Mouse (Mus musculus) gastrocnemius, adult 2 months (tissue): ENCODE measurements around the gene Cdk15. TPM values are rescaled to one million over a fixed set of nuclear protein-coding genes. Genes with fewer than 3 reads are reported as not detected.

ENCODE experiments used
- DNase-seq: peaks from one replicate; pipeline ENCODE4 v3.0.0; 2022
- H3K27ac ChIP-seq: fragments of 200-600 bp; 2 replicates; pipeline ENCODE4 v1.8.1; 2022; ENCODE audit warnings: mild to moderate bottlenecking
- H3K4me3 ChIP-seq: fragments of 200-600 bp; 2 replicates; pipeline ENCODE4 v1.8.1; 2022; ENCODE audit warnings: mild to moderate bottlenecking, moderate library complexity
- CTCF ChIP-seq: fragments of 200-600 bp; IDR thresholded peaks from 2 replicates; pipeline ENCODE4 v1.8.1; 2022; ENCODE audit warnings: antibody characterized with exemption, mild to moderate bottlenecking, moderate library complexity
- intact Hi-C: fragments of 180-260 bp; cut with DNase I; formaldehyde crosslinking; loops from one replicate; pipeline ENCODE4 v1.15.1; 2025
- total RNA-seq, 2 experiments: library from RNA; stranded (reverse); gene quantifications; 2 replicates each; pipeline ENCODE4 v1.2.3; 2021

Gene Cdk15
- total RNA-seq, 2 experiments from 2014 or later = 0.14 TPM; not detected in 1

DNA sequence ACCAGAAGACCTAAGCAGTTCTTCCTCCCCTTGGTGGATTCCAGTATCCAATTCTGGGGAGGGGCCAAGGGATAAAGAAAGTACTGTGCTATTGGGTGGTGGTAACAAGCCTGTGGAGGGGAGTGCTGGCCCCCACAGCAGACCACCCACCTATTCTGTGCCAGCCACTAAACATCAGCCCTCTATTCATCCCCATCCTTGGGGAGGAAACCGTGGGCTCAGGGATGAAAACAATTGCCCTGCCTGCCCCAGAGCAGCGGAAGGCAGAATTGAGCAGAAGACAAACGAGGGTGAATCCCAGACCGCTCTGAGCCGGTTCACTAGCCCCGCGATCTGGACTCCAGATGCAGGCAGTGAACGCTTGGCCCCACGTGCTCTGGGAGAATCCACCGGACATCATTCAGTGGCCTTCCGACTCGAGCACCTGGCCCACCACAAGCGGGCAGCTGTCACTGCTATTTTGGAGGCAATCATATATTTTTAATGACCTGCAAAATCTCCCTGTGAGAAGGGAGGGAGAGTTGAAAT lies 119.4 kb downstream of the Cdk15 start:
- intact Hi-C loops = no loop called here
- H3K27ac ChIP-seq = no peak overlapping the region
- no peak overlapping the region for H3K4me3 ChIP-seq
- TF ChIP-seq CTCF = no peak
- peak; percentile 30 for DNase-seq

- no peak overlapping the region for H3K4me3 ChIP-seq
- TF ChIP-seq CTCF = no peak
- H3K27ac ChIP-seq = no peak overlapping the region
- DNase-seq = no peak
- intact Hi-C loops = no loop called here
Observed at GRCm38 (mm10) chr1:59376557-59376956, 119.9 kb downstream of the Cdk15 start.

- DNase-seq = no peak
- no peak overlapping the region for H3K4me3 ChIP-seq
- no peak overlapping the region for H3K27ac ChIP-seq
- TF ChIP-seq CTCF = no peak
- intact Hi-C loops = no loop called here
Observed at GRCm38 (mm10) chr1:59377312-59377711, 120.6 kb downstream of the Cdk15 start.

- DNase-seq = peak; percentile 43
- TF ChIP-seq CTCF = no peak
- no peak overlapping the region for H3K4me3 ChIP-seq
- no peak overlapping the region for H3K27ac ChIP-seq
- intact Hi-C loops = no loop called here
Observed at GRCm38 (mm10) chr1:59380926-59381325, 124.2 kb downstream of the Cdk15 start.

DNA sequence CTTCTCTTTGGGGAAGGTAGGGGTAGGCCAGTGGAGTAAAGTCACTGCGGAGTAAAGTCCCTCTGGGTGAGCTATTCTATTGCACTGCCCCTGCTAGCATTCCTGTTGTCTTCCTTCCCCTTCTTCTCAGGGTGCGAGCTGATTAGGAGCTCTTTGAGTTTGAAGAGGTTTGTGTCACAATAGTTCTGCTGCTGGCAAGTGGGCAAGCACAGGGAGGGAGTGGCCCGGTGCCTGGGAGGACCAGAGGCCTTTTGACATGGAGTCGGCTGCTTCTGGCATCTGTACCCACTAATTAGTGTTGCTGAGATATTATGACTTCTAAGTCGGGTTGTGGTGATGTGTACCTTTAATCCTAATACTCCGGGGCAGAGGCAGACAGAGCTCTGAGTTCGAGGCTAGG lies 124.8 kb downstream of the Cdk15 start:
- Histone ChIP-seq H3K4me3 (no peak overlapping the region), H3K27ac (no peak overlapping the region)
- no peak for DNase-seq
- intact Hi-C loops = no loop called here
- TF ChIP-seq CTCF = no peak

- intact Hi-C loops = no loop called here
- TF ChIP-seq CTCF = no peak
- H3K27ac ChIP-seq = no peak overlapping the region
- DNase-seq = no peak
- H3K4me3 ChIP-seq = no peak overlapping the region
Observed at GRCm38 (mm10) chr1:59382516-59382915, 125.8 kb downstream of the Cdk15 start.

GRCm38 (mm10) chr1:59383049-59383610 lies 126.4 kb downstream of the Cdk15 start:
- peak; percentile 22 for DNase-seq
- intact Hi-C loops = no loop called here
- Histone ChIP-seq H3K4me3 (no peak overlapping the region), H3K27ac (0 out of 2 replicates have a peak overlapping the region, but pooled peaks have one; percentile 13)
- no peak for TF ChIP-seq CTCF

DNA sequence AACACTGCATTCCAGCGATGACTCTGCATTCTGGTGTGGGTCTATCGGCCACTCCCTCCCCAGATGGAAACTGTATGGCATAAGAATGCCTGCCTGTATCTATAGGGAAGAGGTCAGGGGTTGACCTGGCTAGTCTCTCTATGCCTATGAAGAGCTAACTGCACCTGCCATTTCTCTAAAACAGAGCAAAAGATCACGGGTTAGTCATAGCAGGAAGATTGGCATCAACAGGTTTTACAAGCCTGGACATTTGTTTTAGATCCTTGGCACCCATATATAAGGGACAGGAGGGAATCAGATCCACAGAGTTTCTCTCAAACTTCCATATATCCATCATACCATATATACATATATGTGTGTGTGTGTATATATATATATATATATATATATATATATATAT lies 127.7 kb downstream of the Cdk15 start:
- no peak for TF ChIP-seq CTCF
- no peak overlapping the region for H3K27ac ChIP-seq
- no peak for DNase-seq
- intact Hi-C loops = no loop called here
- H3K4me3 ChIP-seq = no peak overlapping the region

GRCm38 (mm10) chr1:59385641-59386040 lies 128.9 kb downstream of the Cdk15 start:
- no peak for DNase-seq
- intact Hi-C loops = no loop called here
- no peak overlapping the region for H3K27ac ChIP-seq
- H3K4me3 ChIP-seq = no peak overlapping the region
- no peak for TF ChIP-seq CTCF

- DNase-seq = no peak
- intact Hi-C loops = no loop called here
Observed at GRCm38 (mm10) chr1:59387542-59388314, 131.0 kb downstream of the Cdk15 start.

GRCm38 (mm10) chr1:59389181-59389580 lies 132.5 kb downstream of the Cdk15 start:
- intact Hi-C loops = no loop called here
- no peak overlapping the region for H3K27ac ChIP-seq
- no peak for TF ChIP-seq CTCF
- H3K4me3 ChIP-seq = no peak overlapping the region
- DNase-seq = no peak

More at GRCm38 (mm10) chr1:59387542-59388314, 131.0 kb downstream of the Cdk15 start:
- Histone ChIP-seq H3K4me3 (no peak overlapping the region), H3K27ac (no peak overlapping the region)
- TF ChIP-seq CTCF = no peak

DNA sequence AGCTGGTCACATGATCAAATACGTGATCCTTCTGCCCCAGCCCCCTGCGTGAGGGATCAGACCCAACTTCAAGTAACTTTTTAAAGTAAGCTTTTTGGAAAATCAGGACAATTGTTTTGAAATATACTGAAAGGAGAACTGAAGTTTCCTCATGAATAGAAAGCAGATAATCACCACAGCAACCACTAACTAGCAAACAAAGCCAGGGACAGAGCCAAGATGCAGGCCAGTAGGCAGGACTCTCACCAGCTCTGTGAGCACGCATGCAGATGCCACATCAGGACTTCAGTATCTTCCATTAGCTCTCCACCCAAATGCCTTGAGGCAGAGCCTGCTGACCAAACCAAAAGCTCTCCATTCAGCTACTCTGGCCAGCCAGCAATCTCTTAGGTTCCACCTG lies 135.0 kb downstream of the Cdk15 start:
- DNase-seq = no peak
- no peak for TF ChIP-seq CTCF
- Histone ChIP-seq H3K27ac (no peak overlapping the region), H3K4me3 (no peak overlapping the region)
- intact Hi-C loops = no loop called here

DNA sequence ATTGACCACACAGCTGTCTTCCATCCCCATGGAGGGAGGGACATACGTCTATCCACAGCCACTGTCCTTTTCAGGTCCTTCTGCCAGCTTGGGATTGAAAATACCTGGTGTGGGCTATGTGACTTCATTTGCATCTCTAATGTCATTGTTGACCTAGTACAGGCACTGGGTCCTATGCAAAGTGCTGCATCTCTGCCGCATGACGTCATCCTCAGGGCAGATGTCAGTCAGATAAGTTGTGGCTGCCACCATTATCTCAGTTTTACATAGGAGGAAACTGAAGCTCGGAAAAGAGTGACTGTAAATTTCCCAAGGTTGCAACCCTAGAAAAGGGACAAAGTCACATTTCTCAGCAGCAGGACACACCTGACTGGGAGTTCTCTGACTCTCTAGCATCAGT lies 137.4 kb downstream of the Cdk15 start:
- Histone ChIP-seq H3K27ac (no peak overlapping the region), H3K4me3 (no peak overlapping the region)
- intact Hi-C loops = no loop called here
- no peak for DNase-seq
- TF ChIP-seq CTCF = no peak
